Mouse (Mus musculus) neural tube, embryonic 15.5 days (tissue): ENCODE measurements at regions not wholly inside any gene's neighbourhood (a gene's known extent, or its start where the extent isn't known, plus 50 kb on each side); places are given as distances from the start of the nearest gene placed in this dataset.

ENCODE experiments used
- ATAC-seq: fragments of 200-750 bp; cut with Nextera tagmentation; 2 replicates; pipeline ENCODE4 v1.8.0; 2017; ENCODE audit warnings: mild to moderate bottlenecking, moderate TSS enrichment, moderate library complexity; ENCODE audit not compliant: low FRiP score
- H3K27ac ChIP-seq: fragments of 300-500 bp; sonication (generic); replicated peaks from 2 replicates; pipeline ENCODE4 v1.5.1; 2015; ENCODE audit warnings: mild to moderate bottlenecking, inconsistent platforms
- H3K27me3 ChIP-seq: fragments of 300-500 bp; sonication (generic); replicated peaks from 2 replicates; pipeline ENCODE4 v1.6.1; 2015; ENCODE audit warnings: inconsistent platforms
- H3K36me3 ChIP-seq: fragments of 300-500 bp; sonication (generic); 2 replicates; pipeline ENCODE4 v1.6.1; 2015; ENCODE audit warnings: inconsistent platforms
- H3K4me1 ChIP-seq: fragments of 300-500 bp; sonication (generic); 2 replicates; pipeline ENCODE4 v1.6.1; 2015; ENCODE audit warnings: inconsistent platforms
- H3K4me2 ChIP-seq: fragments of 300-500 bp; sonication (generic); 2 replicates; pipeline ENCODE4 v1.6.1; 2015; ENCODE audit warnings: inconsistent platforms, mild to moderate bottlenecking, moderate library complexity
- H3K4me3 ChIP-seq: fragments of 300-500 bp; sonication (generic); replicated peaks from 2 replicates; pipeline ENCODE4 v1.5.1; 2015; ENCODE audit warnings: mild to moderate bottlenecking, inconsistent platforms
- H3K9ac ChIP-seq: fragments of 300-500 bp; sonication (generic); replicated peaks from 2 replicates; pipeline ENCODE4 v1.6.1; 2015; ENCODE audit warnings: mild to moderate bottlenecking, inconsistent platforms
- H3K9me3 ChIP-seq: fragments of 300-500 bp; sonication (generic); replicated peaks from 2 replicates; pipeline ENCODE4 v1.6.1; 2016; ENCODE audit warnings: inconsistent platforms
- WGBS: fragments of 180-500 bp; shearing (Covaris S2); methylation state at CpG from one replicate; pipeline ENCODE4 v1.1.7; 2015; ENCODE audit warnings: mixed read lengths; 5-methylcytosine and 5-hydroxymethylcytosine counted together

DNA sequence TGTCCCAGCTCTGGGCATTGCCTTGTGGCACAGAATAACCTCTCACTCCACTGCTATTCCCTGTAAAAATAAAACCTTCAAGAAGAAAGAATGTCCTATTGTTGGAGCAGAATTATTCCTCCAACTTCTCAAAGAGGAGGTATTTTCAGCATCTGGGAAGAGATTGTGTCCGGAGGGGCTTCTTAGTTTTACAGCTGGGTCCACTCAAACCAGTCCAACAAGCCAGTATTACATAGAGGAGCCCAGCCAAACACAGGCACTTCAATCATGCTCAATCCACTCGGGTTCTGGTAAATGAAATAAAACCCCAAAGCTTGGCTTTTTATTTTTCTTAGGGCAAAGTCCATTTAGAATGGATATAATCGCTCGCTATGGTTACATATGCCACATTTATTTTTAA lies 82.7 kb upstream of the Efna5 start:
- Histone ChIP-seq H3K9me3 (no peaks in the 10 kb centered on the region), H3K9ac (no peak overlapping the region), H3K4me2 (no peak overlapping the region), H3K27me3 (no peaks in the 10 kb centered on the region), H3K27ac (no peak overlapping the region), H3K4me3 (no peak overlapping the region), H3K36me3 (no peaks in the 10 kb centered on the region), H3K4me1 (0 out of 2 replicates have a peak, but pooled peaks cover 4% of the 10 kb centered on the region)
- WGBS, result 74% methylated on average over 4 of the region's 4 CpGs
- ATAC-seq, result no peak

DNA sequence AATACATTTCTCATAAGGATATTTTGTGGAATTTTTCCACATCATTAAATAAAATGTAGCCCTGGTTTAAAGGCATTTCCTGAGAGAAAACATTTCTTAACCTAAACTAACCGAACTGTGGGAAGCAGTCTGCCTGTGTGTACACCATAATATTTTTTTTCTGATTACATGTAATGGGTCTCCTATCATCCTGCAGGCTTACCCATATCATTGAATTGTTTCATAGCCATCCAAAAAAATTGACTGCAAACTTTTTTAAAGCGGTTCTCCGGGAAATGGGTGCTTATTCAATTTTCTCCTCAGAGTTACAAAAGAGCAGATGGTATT lies 81.1 kb upstream of the Efna5 start:
- Histone ChIP-seq H3K27ac (no peak overlapping the region), H3K9me3 (no peaks in the 10 kb centered on the region), H3K9ac (no peak overlapping the region), H3K4me3 (no peak overlapping the region), H3K4me1 (0 out of 2 replicates have a peak, but pooled peaks cover 4% of the 10 kb centered on the region), H3K36me3 (no peaks in the 10 kb centered on the region), H3K27me3 (no peaks in the 10 kb centered on the region), H3K4me2 (no peak overlapping the region)
- no peak for ATAC-seq
- WGBS, result 78% methylated on average over 3 of the region's 3 CpGs

DNA sequence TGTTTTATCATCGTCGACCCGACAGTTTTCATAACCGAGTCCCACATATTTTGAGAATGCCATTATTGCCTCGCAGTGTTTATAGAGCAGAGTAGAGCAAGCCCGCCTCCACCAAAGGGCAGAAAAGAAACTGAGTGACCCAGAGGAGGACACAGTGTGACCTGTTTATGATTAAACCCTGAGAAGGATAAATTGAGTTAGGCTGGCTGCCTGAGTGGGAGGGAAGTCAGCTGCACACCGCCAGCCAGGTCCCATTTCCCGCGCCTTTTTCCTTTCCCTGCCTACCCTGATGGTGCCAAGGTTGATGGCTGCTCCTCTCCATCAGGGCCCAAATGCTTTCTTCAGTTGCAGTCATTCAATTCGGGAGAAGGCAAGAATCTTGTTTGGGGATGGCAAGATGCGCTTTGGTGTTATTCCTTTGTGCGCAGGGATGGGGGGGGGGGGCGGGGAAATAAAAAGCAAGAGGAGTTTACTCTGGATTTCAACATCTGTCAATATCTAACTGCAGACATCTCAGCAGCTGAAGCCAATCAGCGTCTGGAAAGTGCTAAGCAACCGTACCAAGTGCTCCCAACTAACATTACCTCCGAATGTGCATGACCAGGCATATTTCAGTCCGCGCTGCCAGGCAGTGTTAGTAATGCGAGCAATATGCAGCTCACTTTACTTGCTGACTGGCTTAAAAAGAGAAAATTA lies 80.6 kb upstream of the Efna5 start:
- 0 out of 2 replicates have a peak, but pooled peaks cover 4% of the 10 kb centered on the region for H3K4me1 ChIP-seq
- H3K4me3 ChIP-seq, result no peak overlapping the region
- no peaks in the 10 kb centered on the region for H3K36me3 ChIP-seq
- no peak overlapping the region for H3K4me2 ChIP-seq
- no peaks in the 10 kb centered on the region for H3K27me3 ChIP-seq
- no peak overlapping the region for H3K27ac ChIP-seq
- peak; percentile 57; the same call in 1 of the 2 replicates for ATAC-seq
- H3K9me3 ChIP-seq, result no peaks in the 10 kb centered on the region
- WGBS, result 79% methylated on average over 19 of the region's 19 CpGs
- H3K9ac ChIP-seq, result no peak overlapping the region

DNA sequence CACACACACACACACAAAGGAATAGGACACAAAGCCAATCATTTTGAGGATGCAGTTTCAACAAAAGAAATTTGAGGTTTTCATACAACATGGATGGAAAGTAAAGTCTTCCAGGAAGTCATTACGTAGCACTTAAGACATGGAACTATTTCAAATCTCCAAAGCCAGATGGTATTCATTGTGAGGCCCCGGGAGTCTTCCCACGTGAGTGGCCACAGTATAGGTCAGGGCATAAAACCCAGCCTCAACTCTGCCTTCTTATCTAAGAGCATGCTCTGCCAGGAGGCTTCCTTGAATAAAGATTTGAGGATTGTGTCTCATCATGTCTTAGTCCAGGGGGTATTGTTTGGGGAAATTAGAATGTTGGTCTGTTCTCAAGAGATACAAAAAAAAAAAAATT lies 78.0 kb upstream of the Efna5 start:
- Histone ChIP-seq H3K4me2 (no peak overlapping the region), H3K9ac (no peak overlapping the region), H3K4me1 (0 out of 2 replicates have a peak, but pooled peaks cover 4% of the 10 kb centered on the region), H3K27ac (no peak overlapping the region), H3K9me3 (no peaks in the 10 kb centered on the region), H3K4me3 (no peak overlapping the region), H3K27me3 (no peaks in the 10 kb centered on the region), H3K36me3 (no peaks in the 10 kb centered on the region)
- ATAC-seq, result no peak
- 71% methylated on average over 3 of the region's 3 CpGs for WGBS

DNA sequence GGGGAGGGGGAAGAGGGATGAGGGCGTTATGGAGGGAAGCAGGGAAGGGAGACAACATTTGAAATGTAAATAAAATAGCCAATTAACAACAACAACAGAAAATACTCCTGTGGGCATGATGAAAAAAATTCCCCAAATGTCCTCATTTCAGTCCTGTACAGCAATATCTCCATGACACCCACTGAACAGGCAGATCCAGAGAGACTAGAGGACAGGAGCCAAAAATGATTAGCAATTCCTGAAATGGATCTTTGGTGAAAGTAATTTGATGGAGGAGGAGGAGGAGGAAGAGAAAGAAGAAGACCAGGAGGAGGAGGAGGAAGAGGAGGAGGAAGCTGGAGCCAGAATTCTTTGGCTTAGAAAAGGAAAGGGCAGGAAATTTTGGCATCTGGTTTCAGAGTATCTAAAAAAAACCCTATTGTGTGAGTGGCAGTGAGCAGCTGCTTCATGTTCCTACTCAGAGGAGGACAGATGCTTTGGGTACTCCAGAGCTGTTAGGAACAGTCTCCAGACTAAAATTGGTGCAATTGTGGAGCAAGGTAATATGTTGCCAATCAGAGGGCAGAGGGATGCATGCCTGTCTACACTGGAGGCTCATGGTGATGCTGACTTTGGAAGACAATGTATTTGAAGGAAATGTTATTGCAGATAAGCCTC lies 66.5 kb upstream of the Efna5 start:
- Histone ChIP-seq H3K4me2 (no peak overlapping the region), H3K9ac (no peak overlapping the region), H3K9me3 (no peaks in the 10 kb centered on the region), H3K27me3 (no peaks in the 10 kb centered on the region), H3K36me3 (no peaks in the 10 kb centered on the region), H3K4me3 (no peak overlapping the region), H3K27ac (no peak overlapping the region), H3K4me1 (no peaks in the 10 kb centered on the region)
- 53% methylated on average over 1 of the region's 1 CpGs for WGBS
- no peak for ATAC-seq

DNA sequence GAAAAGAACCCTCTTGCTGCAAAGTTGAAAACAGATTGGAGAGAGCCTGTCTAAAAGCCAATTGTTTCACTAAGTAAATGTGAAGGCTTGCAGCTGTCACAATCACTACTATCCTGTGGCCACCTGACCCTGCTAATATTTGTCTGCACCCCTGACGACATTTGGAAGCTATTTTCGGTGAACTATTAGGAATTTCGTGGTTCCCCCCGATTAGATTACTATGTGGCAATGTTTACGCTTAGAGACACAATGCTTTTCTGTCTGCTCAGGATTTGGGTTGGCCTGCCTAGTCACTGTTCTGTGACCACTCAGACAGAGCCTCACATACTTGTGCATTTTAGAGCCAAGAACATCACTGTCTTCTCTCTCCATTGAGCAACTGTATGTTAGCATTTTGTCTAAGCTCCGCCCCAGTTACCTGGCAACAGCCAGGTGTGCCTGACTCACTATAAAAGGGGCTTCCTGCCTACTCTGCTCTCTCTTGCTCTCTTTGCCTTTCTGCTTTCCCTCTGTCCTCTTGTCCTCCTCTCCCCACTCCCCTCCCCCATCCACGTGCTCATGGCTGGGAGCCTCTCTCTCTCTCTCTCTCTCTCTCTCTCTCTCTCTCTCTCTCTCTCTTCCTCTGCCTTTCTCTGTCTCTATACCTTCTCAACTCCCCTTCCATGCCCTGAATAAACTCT lies 59.6 kb upstream of the Efna5 start:
- Histone ChIP-seq H3K27me3 (no peaks in the 10 kb centered on the region), H3K36me3 (no peaks in the 10 kb centered on the region), H3K4me2 (peak overlapping the region; percentile 40; the same call in 1 of the 2 replicates), H3K9ac (no peak overlapping the region; the same call in 1 of the 2 replicates), H3K4me3 (no peak overlapping the region), H3K9me3 (no peaks in the 10 kb centered on the region), H3K27ac (no peak overlapping the region), H3K4me1 (peaks cover 11% of the 10 kb centered on the region)
- WGBS, result 32% methylated on average over 7 of the region's 7 CpGs
- ATAC-seq, result no peak

DNA sequence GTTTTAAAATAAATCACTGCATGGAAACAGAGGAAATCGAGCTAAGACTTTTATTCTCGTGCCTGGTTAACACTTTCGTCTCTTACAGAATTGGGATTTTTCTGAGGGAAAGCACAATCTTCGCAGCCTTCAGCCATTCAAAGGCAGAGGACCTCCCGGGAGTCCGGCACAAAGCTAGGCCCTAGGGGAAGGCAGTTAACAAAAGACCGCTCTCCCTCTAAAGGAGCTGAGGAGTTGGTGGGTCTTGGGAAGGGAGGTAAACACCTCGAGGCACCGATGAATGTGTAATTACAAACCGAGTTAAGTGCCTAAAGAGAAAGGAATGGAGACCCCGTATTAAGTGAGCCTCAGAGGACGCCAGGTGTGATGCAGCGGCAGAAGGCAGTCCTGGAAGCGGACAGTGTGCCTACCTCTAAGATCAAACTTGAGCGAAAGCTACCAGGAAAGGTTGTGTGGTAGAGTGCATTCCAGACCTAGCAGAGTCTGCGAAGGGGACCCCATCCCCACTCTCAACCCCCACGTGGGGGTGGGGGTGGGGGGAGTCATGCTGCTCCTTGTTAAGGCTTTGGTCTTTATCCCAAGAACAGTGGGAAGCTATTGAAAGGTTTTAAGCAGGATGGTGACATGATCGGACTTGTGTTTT lies 58.9 kb upstream of the Efna5 start:
- 0 out of 2 replicates have a peak overlapping the region, but pooled peaks have one; percentile 2 for H3K4me3 ChIP-seq
- 11% methylated on average over 18 of the region's 18 CpGs for WGBS
- no peak for ATAC-seq

DNA sequence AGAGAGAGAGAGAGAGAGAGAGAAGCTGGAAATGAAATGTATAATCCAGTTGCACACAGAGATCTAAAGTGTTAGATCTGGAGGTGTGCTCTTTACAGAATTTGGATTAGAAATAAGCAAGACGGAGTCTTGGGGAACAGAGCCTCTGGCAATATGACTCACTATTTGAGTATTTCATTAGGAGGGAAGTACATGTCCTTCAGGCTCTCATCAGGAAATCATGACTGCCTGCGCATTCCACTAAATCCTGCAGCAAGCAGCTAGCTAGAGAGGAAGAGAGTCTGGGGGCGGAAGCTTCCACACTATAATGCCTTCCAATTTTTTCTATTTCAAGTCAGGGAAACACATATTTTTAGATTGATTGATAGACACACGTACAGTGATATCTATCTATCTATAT lies 58.1 kb upstream of the Efna5 start:
- Histone ChIP-seq H3K36me3 (no peaks in the 10 kb centered on the region), H3K4me2 (no peak overlapping the region), H3K27me3 (no peaks in the 10 kb centered on the region), H3K4me3 (no peak overlapping the region), H3K9me3 (no peaks in the 10 kb centered on the region), H3K4me1 (peaks cover 11% of the 10 kb centered on the region), H3K27ac (no peak overlapping the region), H3K9ac (no peak overlapping the region)
- 76% methylated on average over 4 of the region's 4 CpGs for WGBS
- no peak; the same call in 1 of the 2 replicates for ATAC-seq

More for the DNA sequence above, 58.9 kb upstream of the Efna5 start:
- H3K9ac ChIP-seq, result no peak overlapping the region
- H3K27ac ChIP-seq, result no peak overlapping the region
- no peaks in the 10 kb centered on the region for H3K36me3 ChIP-seq
- H3K4me2 ChIP-seq, result peak overlapping the region; percentile 40
- H3K27me3 ChIP-seq, result no peaks in the 10 kb centered on the region
- H3K9me3 ChIP-seq, result no peaks in the 10 kb centered on the region
- peaks cover 11% of the 10 kb centered on the region for H3K4me1 ChIP-seq
